Mouse (Mus musculus): ENCODE measurements at regions not wholly inside any gene's neighbourhood (a gene's known extent, or its start where the extent isn't known, plus 50 kb on each side); places are given as distances from the start of the nearest gene placed in this dataset.

DNA sequence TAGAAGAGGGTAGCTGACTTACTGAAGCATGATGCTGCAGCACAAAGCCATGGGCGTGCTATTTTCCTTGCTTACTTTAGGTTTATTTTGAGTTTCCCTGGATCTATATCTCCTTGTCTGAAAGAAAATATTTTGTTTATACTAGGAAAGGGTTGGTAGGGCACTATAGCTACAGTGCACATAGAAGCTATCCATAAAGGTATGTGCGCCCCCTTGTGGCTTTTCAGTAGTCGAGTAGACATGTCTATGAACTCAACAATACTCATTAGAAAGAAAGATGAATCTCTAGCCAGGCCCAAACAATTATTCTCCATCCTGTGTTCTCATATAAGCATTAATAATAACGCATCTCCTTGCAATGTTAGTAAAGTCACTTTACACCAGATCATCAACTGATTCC lies 114.3 kb downstream of the Rab38 start:
- intact Hi-C loops (cut with DNase I), result loop anchor here (2.0 kb wide), 1 partner anchor 448 kb away; no protein-coding TSS in a partner anchor
- peak; percentile 29 to 69 for DNase-seq

DNA sequence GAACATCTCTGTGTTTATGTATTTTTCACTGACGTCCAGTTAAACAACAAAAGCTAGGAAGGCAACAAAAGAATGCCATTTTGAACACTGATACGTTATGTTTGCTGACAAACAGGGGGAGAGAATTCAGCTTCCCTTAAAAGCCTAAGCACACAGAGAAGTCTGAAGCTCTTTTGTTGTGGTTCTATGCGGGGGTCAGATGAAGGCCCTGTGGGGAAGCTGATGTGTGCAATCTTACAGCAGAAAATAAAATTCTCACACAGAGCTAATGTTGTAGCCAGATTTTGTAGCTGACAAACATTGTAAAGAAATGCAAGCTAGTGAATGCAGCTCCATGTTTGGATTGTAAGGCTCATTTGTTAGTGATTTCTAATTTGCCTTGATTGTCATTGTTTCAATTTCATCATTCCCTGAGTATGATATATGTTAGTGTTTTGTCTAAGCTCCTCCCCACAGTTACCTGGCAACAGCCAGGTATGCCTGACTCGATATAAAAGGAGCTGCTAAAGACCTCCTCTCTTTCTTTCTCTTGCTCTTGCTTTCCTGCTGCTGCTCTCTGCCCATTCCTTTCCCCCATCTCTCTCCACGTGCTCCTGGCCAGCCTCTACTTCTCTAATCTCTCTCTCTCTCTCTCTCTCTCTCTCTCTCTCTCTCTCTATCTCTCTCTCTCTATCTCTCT lies 115.0 kb downstream of the Rab38 start:
- no peak for DNase-seq
- intact Hi-C loops (cut with DNase I), result loop anchor here (2.0 kb wide), 1 partner anchor 448 kb away; no protein-coding TSS in a partner anchor

DNA sequence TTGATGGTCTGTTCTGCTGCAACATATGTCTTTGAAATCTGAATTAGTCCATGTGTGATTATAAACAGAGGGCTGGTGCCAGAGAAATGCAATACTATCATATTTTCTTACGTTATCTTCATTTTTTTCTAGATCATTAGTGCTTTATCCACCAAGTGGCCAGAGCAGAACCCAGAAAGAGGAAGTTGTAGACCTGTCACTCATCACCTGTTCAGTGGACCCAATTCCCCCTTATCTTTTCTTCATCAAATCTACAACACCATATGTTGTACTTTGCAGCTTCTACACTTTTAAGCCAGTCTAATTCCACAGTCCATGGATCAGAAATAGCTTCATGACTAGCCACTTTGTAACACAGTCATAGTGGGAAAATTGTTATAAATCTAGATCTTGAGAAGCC lies 145.0 kb downstream of the Rab38 start:
- intact Hi-C loops (cut with DNase I), result loop anchor here (5.0 kb wide), 1 partner anchor 48 kb away; no protein-coding TSS in a partner anchor
- DNase-seq, result no peak

DNA sequence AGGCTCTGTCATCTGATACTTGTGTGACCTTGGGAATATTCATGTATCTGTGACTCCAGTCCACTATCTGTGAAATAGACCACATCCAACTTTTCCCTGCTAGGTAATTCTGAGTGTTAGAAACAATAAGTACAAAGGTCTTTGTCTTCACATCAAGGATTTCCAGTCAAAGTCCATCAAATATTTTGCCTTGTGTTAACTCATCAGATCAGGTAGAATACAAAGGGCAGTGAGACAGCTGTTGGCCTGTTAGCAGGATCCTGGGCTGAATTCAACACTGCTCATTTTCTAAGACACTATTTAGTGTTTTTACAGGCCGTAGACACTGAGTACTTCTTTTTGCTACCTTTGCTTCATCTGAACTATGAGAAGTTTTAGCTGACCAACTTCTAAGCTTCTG lies 170.7 kb downstream of the Rab38 start:
- no peak for DNase-seq

More for the DNA sequence above, 170.7 kb downstream of the Rab38 start:
- intact Hi-C loops (cut with DNase I), result no loop called here

Data from heart, postnatal 14 days (tissue).